Mouse (Mus musculus): ENCODE data around the gene Gm9817.
"Not testable (repeated sequence)": the region's sequence is repeated elsewhere in the genome, so short reads cannot be mapped to it uniquely, and the experiment has no call there.

Gene Gm9817

DNA sequence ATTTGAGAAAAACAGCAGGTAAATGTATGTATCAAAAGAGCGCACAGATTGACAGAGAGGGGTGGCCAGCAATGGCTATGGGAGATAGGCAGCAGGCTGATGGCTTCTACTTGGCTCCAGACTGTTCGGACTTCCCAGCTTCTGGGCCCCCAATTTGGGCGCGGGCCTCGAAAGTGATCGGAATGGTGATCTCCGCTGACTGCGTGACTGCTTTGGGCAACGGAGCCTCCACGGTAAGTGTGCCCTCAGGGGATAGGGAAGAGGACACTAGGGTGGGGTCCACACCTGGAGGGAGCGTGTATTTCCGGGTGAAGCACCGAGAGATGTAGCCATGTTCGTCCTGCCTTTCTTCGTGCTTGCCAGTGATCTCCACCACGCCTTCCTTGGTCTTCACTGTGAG, at the start of gene Gm9817:
Gene Gm9817 (plus strand): TSS at position 301 of the 400 bp plus-strand sequence.
- not testable (repeated sequence) for DNase-seq (ENCODE audit: low spot score in 2 of 2)

DNA sequence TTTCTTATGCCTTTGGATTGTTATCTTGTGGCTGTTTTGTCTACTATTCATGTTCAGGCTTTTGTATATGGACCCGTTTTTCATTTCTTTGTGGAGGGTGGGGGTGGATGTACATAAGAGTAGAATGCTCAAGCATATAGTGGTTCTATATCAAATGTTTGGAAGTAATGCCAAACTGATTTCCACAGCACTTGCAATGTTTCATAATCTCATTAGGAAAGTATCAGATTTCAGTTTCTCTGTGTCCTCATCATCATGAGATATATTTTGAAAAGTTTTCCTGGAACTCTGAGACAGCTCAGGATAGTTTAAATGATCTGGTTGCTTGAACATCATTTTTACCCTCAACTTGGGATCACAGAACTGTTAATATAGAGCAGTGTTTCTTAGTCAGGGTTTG, 48.7 kb upstream of the Gm9817 start:
- DNase-seq (ENCODE audit: low spot score in 2 of 2), result no peak

DNA sequence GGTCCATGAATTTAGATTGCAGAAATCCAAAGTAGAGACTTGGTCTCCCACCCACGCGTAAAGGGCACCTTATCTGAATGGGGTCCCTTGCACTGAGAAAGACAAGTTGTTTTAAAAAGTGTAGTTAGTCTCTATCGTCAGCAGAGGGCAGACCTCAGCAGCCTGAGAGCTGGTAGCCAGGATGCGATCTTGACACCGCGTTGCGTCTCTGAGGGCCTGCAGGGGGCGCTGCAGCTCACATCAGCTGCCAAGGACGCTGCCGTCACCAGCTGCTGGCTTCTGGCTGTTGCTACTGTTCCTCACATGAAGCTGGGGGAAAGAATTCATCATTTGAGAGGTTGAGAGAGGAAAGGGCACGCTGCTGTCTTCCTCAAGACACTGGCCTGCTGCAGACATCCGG, 47.7 kb upstream of the Gm9817 start:
- peak; percentile 78 to 79 for DNase-seq (ENCODE audit: low spot score in 2 of 2)

DNA sequence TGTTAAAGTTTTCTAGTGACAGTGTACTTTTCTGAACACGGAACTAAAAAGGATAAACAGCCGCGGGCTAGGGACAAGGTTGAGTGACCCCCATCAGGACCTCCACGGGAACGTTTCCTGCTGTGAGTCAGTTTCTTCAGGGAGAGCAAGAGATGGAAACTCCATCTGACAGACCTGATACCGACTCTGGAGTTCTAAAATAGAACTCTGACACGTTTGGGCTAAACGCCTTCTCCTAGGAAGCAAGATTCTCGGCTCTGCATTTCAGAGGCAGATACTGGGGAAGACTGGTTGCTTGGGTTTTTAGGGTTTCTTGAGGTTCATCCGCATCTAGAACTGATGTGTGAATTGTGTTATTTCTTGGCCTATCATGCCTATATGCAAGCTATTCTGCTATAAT, 47.2 kb upstream of the Gm9817 start:
- DNase-seq (ENCODE audit: low spot score in 2 of 2), result no peak

DNA sequence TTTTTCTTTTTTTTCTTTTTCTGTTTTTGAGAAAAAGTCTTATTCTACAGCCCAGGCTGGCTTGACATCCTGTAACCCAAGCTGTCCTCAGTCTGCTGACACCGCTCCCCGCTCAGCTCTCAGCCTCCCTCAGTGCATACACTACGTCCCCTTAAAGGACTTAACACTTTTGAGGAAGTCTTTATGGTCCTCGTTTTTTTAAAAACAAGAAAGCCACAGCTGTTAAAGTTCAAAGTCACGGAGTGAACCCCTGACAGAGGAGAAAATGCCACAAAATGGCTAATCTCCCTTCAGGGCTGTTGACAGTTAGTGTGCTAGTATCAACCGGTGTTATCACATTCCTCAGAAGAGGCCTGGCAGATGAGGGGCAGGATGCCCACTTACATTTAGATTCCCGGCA, 46.7 kb upstream of the Gm9817 start:
- DNase-seq (ENCODE audit: low spot score in 2 of 2), result no peak

DNA sequence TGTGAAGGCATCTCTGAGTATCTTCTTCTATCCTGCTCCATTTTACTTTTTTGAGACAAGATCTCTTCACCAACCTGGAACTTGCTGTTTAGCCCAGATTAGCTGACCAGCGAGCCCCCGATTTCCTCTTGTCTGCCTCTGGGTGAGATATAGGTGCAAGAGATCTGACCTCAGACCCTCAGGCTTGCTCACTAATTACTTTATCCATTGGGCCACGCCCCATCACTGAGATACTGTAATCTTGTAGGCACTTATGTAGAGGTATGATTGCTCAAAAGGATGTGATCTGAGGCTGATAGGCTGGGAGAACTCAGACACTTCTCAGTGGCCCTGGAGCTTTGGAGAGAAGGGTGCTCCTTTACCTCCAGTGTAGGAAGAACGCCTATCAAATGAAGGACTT, 46.0 kb upstream of the Gm9817 start:
- DNase-seq (ENCODE audit: low spot score in 2 of 2), result no peak

DNA sequence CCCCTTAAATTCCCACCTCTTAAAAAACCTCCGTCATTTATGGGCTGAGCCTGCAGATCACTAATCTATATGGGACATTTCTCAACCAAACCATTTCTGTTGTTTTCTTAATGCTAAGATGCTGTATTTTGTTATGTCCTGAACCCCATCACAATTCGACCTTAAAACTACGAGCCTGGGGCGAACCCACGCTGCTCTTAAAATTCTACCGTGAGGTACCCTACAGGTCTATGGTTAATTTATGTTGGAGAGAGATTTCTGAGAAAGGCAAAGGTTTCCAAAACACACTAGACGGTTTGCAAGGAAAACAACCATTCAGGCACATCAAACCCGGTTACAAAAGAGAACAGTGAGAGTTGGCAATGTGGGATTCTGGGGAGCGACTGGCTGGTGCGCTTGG, 45.1 kb upstream of the Gm9817 start:
- no peak for DNase-seq (ENCODE audit: low spot score in 2 of 2)

DNA sequence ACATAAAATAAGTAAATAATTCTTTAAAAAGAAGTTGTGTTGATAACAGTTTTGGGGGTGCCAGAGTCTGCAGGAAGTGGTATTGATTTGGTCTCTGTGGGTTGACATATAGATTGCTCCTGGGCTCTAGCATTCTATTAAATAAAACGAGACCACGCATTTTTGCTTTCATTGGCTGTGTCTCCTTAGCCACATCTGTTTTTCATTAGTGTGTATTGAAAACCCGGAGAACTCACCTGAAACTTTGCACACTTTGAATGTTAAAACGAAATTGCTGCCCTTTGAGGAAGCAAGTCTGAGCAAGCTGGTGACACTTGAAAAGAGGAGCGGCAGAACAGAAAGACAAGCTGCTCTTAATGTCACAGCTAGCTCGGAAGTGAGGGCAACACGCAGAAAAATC, 43.7 kb upstream of the Gm9817 start:
- no peak for DNase-seq (ENCODE audit: low spot score in 2 of 2)

DNA sequence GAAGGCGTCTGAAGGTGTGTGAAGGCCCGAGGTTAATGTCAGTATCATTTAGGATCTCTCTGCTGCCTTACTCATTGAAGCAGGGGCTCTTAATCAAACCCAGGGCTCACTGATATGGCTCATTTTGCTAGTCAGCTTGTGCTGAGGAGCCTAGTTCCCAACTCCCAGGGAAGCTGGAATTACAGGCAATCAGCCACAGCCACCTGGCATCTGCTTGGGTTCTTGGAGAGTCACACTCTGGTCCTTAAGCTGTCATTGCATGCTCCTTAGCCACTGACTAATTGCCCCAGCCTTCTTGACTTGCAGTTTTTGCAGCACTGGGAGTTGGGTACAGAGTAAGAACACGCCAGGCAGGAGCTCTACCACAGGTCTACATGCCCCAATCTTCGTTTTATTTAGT, 42.1 kb upstream of the Gm9817 start:
- DNase-seq (ENCODE audit: low spot score in 2 of 2), result no peak

DNA sequence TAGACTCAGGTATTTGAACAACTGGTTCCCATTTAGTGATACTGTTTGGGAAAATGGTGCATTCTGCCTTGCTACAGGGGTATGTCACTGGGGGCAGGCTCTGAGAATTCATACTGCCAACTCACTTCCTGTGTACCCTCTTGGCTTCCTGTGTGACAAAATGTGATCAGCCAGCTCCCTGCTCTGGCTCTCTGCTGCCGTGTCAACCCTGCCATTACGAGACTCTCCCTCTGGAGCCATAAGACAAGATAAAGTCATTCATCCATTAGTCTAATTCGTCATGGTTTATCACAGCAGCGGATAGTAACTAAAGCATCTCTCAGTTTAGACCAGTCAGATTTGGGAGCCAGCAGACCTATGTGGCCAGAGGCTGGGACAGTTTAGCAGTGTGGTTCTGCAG, 38.3 kb upstream of the Gm9817 start:
- DNase-seq (ENCODE audit: low spot score in 2 of 2), result no peak

DNA sequence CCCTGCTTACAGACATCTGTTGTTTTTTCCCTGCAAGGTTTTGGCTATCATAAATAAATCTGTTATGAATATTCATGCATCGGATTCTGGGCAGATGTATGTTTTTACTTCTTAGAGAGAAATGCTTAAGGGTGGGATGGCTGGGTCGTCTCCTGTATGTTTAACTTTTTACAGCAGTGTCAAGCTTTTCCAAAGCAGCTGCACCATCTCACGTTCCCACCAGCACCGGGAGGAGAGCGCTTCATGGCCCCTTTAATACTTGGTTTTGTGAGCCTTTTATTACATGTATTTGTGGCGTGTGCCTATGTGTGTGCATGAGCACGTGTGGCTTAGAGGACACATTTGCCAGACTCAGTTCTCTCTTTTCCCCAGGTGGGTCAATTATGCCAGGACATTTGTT, 37.8 kb upstream of the Gm9817 start:
- no peak for DNase-seq (ENCODE audit: low spot score in 2 of 2)

DNA sequence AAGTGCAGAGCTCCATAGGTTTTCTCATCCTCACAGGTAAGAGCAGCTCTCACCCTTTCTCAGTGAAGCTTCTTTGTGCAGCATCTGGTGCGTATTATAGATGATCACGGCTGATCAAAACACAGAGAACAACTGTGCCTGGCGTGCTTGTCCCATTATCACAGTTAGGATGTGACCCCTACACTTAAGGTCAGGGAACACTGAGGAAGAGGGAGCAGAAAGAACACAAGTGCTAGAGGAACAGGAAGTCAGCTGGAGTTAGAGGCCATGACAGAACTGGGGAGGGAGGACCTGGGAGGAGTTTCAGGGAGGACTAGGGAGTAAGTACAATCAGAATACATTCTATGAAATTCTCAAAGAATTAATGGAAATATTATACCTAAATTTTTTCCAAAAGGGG, 35.0 kb upstream of the Gm9817 start:
- no peak for DNase-seq (ENCODE audit: low spot score in 2 of 2)

DNA sequence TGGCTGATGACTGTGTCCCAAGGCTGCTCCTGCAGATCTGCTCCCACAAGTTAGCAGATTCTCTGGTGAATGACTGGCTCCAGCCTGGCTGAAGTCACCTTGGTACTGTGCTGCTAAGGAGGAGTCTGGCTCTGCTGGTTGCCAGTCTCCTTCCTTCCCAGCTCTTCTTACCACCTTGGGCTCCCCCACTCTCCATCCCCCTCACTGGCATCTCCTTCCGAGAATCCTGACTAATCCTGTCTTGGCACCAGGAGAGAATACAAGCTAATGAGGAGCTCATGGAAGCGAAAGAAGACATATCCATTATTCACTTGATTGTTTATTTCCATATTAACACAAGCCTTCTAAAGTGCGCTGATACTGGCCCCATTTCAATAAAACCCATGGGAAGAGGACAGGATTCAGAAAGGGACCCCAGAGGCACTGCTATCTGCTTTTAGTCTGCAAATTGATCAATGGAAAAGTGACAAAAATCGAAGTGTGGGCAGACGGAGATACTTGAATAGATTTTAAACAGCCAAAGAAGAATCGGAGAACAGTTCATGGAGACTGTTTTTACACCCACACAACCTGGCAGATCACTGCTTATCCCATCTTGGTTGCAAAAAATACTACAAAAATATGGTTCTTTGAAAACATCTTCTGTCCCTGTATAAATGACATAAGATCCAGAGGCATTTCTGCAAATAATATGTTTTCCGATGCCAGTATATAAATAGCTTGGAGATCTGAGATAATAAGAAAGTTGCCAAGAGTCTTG, 29.1 kb upstream of the Gm9817 start:
- no peak for DNase-seq (ENCODE audit: low spot score in 2 of 2)

DNA sequence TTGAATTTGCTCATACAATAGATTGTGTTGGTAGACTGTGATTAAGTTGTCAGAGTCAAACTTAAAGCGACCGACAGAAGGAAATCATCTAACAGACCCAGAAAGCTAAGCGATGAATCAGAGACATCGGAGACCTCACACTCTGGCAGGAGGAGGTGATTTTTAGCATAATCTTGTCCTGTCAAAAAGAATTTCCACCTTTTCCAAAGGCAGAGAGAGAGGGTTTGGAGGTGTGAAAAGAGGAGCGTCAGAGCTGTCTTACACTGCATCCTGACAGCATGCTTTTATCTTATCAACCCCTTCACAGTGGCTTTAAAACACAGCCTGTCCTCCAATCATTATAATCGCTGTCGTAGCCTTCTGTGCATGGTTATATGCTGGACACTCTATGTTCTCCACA, 25.7 kb upstream of the Gm9817 start:
- no peak for DNase-seq (ENCODE audit: low spot score in 2 of 2)

DNA sequence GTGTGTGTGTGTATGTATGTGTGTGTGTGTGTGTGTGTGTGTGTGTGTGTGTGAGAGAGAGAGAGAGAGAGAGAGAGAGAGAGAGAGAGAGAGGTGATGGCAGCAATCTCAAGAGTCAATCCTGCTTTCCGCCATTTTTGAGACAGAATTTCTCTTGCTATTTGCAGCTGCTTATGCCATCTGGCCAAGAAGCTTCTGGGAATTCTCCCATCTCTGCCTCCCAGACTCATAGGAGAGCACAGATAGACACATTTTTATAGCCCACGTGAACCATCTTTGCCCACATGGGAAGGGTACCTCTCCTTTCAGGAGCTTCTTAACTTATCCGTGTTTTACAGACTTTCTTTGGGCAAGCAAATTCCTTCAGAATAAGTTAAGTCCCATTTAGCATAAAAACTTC, 24.6 kb upstream of the Gm9817 start:
- no peak for DNase-seq (ENCODE audit: low spot score in 2 of 2)

DNA sequence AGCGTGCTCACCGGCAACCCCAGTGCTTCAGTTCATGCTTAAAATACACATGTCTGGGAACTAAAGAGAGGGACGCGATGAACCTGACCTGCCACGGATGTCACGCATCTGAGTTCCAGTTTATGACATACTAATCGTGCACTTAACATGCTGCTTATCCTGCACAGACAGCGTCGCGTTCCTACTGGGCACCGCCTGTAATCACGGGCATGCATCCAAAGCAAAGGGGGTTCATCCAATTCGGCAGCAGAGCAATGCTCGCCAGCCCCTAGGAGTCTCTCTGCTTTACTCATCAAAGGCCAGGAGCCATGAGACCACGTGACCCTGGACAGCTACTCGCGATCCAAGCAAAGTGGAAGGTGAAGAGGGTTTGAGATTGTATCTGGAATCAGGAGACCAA, 19.3 kb upstream of the Gm9817 start:
- DNase-seq (ENCODE audit: low spot score in 2 of 2), result no peak

DNA sequence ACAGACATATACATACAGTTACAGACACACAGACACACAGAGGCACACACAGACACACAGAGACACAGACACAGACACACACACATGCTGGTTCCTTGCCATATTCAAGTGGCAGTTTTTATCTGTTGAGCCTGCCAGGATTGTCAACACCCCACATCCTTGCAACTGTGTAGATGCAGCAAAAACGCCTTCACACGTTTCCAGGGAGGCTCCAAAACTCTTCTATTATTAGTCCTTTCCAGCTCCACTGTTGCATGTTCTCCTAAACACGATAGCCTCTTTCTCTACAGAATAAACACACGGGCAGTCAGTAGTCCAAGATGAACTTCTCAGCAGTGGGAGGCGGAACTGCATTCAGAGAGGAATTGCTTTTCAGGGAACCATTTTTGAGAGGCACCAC, 15.3 kb upstream of the Gm9817 start:
- DNase-seq (ENCODE audit: low spot score in 2 of 2), result no peak

DNA sequence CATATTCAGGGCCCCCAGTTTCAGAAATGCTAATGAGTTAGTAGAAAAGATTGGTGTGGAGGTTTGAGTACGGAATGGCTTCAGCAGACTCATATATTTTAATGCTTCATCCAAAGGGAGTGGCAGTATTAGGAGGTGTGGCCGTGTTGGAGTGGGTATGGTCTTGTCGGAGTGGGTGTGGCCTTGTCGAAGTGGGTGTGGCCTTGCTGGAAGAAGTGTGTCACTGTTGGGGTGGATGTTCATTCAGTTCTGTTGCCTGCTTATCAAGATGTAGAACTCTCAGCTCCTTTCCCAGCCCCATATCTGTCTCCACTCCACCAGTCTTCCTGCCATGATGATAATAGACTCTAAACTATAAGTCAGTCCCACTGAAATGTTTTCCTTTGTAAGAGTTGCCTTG, 13.5 kb upstream of the Gm9817 start:
- no peak for DNase-seq (ENCODE audit: low spot score in 2 of 2)

DNA sequence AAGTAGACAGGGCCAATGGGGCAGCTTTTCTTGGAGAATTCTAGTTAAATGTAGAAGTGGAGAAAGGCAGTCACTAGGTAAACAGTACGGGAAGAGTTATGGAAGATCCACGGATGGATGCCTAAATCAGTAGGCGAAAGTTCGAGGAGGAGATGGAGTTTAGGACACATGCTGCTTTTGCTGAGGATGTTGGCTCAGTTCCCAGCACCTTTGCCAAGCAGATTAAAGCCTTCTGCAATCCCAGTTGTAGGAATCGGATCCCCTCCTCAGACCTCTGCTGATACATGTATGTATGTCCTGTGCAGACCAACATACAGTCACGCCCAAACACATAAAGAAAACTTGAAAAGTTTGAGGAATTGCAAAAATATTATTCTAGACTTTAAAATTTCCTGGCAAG, 8.1 kb upstream of the Gm9817 start:
- no peak for DNase-seq (ENCODE audit: low spot score in 2 of 2)

DNA sequence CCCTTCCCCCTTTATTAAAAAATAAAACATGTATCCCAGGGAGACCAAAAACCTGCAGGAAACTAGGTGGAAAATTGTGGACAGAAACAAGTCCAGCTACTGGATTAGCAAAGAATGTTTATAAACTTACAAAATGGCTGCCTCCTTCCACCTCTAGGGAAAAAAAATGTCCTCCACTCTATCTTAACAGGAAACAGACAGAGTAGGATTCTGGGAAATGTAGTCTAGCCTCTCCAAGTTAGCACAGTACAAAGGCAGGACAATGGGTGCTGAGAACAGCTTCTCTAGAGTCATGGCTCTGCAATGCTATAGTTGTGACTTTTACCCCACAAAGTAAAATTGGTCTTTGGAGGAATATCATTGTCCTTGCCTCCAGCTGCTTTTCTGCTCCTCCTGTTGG, 3.5 kb upstream of the Gm9817 start:
- DNase-seq (ENCODE audit: low spot score in 2 of 2), result no peak

DNA sequence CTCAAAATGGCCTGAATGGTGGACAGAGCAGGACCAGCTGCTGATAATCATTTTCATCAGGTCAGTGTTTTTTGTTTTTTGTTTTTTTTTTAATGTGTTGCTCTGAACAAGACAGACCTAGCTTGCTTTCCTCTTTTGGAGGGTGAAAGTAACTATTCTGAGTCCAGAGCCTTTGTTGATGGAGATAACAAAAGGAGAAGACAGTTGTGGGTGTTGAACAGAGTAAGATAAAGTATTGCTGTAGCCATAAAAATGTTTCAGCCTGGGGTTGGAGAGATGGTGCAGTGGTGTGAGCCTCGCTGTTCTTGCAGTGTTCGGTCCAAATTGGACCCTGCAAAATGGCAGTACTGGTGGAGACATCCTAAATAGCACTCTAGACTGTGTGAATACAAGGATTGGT, 2.8 kb upstream of the Gm9817 start:
- no peak for DNase-seq (ENCODE audit: low spot score in 2 of 2)

DNA sequence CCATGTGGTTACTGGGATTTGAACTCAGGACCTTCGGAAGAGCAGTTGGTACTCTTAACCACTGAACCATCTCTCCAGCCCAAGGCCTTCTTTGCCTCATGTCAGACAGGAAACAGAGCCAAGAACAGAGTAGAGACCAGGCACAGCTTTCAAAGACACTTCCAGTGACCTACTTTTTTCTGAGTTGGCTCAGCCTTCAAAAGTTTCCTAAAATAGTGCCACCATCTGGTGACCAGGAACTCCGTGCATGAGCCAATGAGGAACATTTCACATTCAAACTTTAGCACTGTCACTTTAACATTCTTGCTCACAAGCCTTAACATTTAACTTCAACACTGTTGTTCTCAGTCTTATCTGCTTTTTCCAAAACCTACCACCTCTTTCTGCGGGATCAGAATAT, 2.3 kb downstream of the Gm9817 start:
- no peak for DNase-seq (ENCODE audit: low spot score in 2 of 2)

DNA sequence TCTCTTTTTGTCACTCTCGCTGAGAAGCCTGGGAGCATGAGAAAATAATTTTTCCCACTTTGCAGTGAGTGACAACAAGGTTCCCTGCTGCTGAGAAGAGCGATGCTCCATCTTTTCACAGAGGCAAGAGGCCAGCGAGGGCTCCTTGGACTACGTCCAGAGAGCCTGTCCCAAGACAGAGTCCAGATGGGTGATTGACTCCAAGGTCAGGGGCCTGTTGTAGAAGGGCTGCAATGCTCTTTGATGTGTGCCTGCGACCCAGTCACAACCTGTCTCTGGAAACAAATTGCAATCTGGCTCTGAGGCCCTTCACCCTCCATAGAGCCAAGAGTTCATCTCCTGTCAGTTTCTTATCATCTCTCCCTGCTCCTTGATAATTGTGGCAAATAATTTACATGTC, 5.2 kb downstream of the Gm9817 start:
- no peak for DNase-seq (ENCODE audit: low spot score in 2 of 2)

DNA sequence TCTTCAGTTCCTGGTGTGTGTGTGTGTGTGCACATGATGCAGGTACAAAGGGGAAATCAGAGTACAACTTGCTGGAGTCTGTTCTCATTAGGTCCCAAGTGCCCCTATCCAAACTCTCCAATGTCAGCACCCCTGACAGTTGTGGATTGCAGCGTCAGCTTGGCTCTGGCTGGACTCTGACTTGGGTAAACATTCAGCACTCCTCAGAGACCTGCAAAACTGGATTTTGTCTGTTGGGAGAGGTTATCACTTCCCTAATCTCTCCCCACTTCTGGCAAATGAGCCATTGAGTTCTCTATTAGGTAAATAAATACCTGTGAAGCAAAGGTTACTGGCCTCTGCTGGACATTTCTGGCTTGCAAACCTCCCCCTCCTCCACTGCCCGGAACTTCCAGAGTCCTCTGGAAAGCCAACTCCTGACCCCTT, 10.3 kb downstream of the Gm9817 start:
- peak; percentile 24 to 60 for DNase-seq (ENCODE audit: low spot score in 2 of 2)
